Mouse (Mus musculus): ENCODE measurements at regions not wholly inside any gene's neighbourhood (a gene's known extent, or its start where the extent isn't known, plus 50 kb on each side); places are given as distances from the start of the nearest gene placed in this dataset.
"Not testable (repeated sequence)": the region's sequence is repeated elsewhere in the genome, so short reads cannot be mapped to it uniquely, and the experiment has no call there.

GRCm38 (mm10) chr6:22789731-22790130 lies 85.6 kb upstream of the Ptprz1 start:
- not testable (repeated sequence) for H3K27me3 ChIP-seq (ENCODE audit: insufficient read depth, low read length); DNase-seq; H3K9ac ChIP-seq (replicated peaks)

GRCm38 (mm10) chr6:22791801-22792200 lies 83.5 kb upstream of the Ptprz1 start:
- ATAC-seq = no peak
- Histone ChIP-seq H3K4me3 (ENCODE audit: low read depth, low read length) (no peak overlapping the region), H3K36me3 (replicated peaks; ENCODE audit: insufficient read depth, low read length) (no peaks in the 10 kb centered on the region), H3K27ac (ENCODE audit: low read depth) (no peak overlapping the region), H3K27me3 (ENCODE audit: insufficient read depth, low read length) (no peaks in the 10 kb centered on the region), H3K9me3 (ENCODE audit: low read length) (no peaks in the 10 kb centered on the region), H3K4me2 (ENCODE audit: low read depth, low read length) (no peak overlapping the region), H3K4me1 (ENCODE audit: insufficient read depth) (no peaks in the 10 kb centered on the region), H3K9ac (replicated peaks) (no peak overlapping the region)
- 80% methylated on average over 4 of the region's 4 CpGs for WGBS (ENCODE audit: insufficient replicate concordance)
- TF ChIP-seq EP300 (IDR thresholded peaks at IDR 0.05; ENCODE audit: low read depth) = no peak
- TF ChIP-seq CTCF (IDR thresholded peaks at IDR 0.05; ENCODE audit: low read depth) = no peak
- DNase-seq = no peak

More at GRCm38 (mm10) chr6:22789731-22790130, 85.6 kb upstream of the Ptprz1 start:
- not testable (repeated sequence) for ATAC-seq; H3K36me3 ChIP-seq (replicated peaks; ENCODE audit: insufficient read depth, low read length); H3K9me3 ChIP-seq (ENCODE audit: low read length); H3K27ac ChIP-seq (ENCODE audit: low read depth); H3K4me1 ChIP-seq (ENCODE audit: insufficient read depth); H3K4me3 ChIP-seq (ENCODE audit: low read depth, low read length); H3K4me2 ChIP-seq (ENCODE audit: low read depth, low read length)
- WGBS (ENCODE audit: insufficient replicate concordance) = 46% methylated on average over 4 of the region's 4 CpGs

- TF ChIP-seq CTCF (IDR thresholded peaks at IDR 0.05; ENCODE audit: low read depth) = no peak
- no peak for TF ChIP-seq EP300 (IDR thresholded peaks at IDR 0.05; ENCODE audit: low read depth)
- H3K9ac ChIP-seq (replicated peaks) = no peak overlapping the region
- WGBS (ENCODE audit: insufficient replicate concordance) = 38% methylated on average over 3 of the region's 3 CpGs
- no peak overlapping the region for H3K4me2 ChIP-seq (ENCODE audit: low read depth, low read length)
- no peak overlapping the region for H3K4me3 ChIP-seq (ENCODE audit: low read depth, low read length)
- no peak overlapping the region for H3K27ac ChIP-seq (ENCODE audit: low read depth)
- H3K36me3 ChIP-seq (replicated peaks; ENCODE audit: insufficient read depth, low read length) = no peaks in the 10 kb centered on the region
- DNase-seq (no peak), ATAC-seq (no peak)
- H3K27me3 ChIP-seq (ENCODE audit: insufficient read depth, low read length) = no peaks in the 10 kb centered on the region
- H3K4me1 ChIP-seq (ENCODE audit: insufficient read depth) = no peaks in the 10 kb centered on the region
- H3K9me3 ChIP-seq (ENCODE audit: low read length) = no peaks in the 10 kb centered on the region
Measured at GRCm38 (mm10) chr6:22792601-22793000, 82.7 kb upstream of the Ptprz1 start.

GRCm38 (mm10) chr6:22794071-22794721 lies 81.1 kb upstream of the Ptprz1 start:
- no peaks in the 10 kb centered on the region for H3K36me3 ChIP-seq (replicated peaks; ENCODE audit: insufficient read depth, low read length)
- no peak overlapping the region for H3K4me3 ChIP-seq (ENCODE audit: low read depth, low read length)
- no peak overlapping the region for H3K9ac ChIP-seq (replicated peaks)
- H3K4me2 ChIP-seq (ENCODE audit: low read depth, low read length) = no peak overlapping the region
- WGBS (ENCODE audit: insufficient replicate concordance) = 69% methylated on average over 12 of the region's 12 CpGs
- DNase-seq (no peak), ATAC-seq (no peak)
- TF ChIP-seq EP300 (IDR thresholded peaks at IDR 0.05; ENCODE audit: low read depth) = no peak
- TF ChIP-seq CTCF (IDR thresholded peaks at IDR 0.05; ENCODE audit: low read depth) = no peak
- H3K27ac ChIP-seq (ENCODE audit: low read depth) = no peak overlapping the region
- H3K4me1 ChIP-seq (ENCODE audit: insufficient read depth) = no peaks in the 10 kb centered on the region
- no peaks in the 10 kb centered on the region for H3K9me3 ChIP-seq (ENCODE audit: low read length)
- no peaks in the 10 kb centered on the region for H3K27me3 ChIP-seq (ENCODE audit: insufficient read depth, low read length)

- Histone ChIP-seq H3K4me2 (ENCODE audit: low read depth, low read length) (no peak overlapping the region), H3K27ac (ENCODE audit: low read depth) (no peak overlapping the region), H3K4me1 (ENCODE audit: insufficient read depth) (no peaks in the 10 kb centered on the region), H3K9me3 (ENCODE audit: low read length) (no peaks in the 10 kb centered on the region), H3K4me3 (ENCODE audit: low read depth, low read length) (no peak overlapping the region), H3K9ac (replicated peaks) (no peak overlapping the region), H3K27me3 (ENCODE audit: insufficient read depth, low read length) (no peaks in the 10 kb centered on the region), H3K36me3 (replicated peaks; ENCODE audit: insufficient read depth, low read length) (no peaks in the 10 kb centered on the region)
- ATAC-seq (no peak), DNase-seq (no peak)
- TF ChIP-seq CTCF (IDR thresholded peaks at IDR 0.05; ENCODE audit: low read depth) (no peak), EP300 (IDR thresholded peaks at IDR 0.05; ENCODE audit: low read depth) (no peak)
- WGBS (ENCODE audit: insufficient replicate concordance) = 76% methylated on average over 3 of the region's 3 CpGs
Measured at GRCm38 (mm10) chr6:22794755-22795154, 80.5 kb upstream of the Ptprz1 start.

- H3K4me2 ChIP-seq (ENCODE audit: low read depth, low read length) = no peak overlapping the region
- H3K9ac ChIP-seq (replicated peaks) = no peak overlapping the region
- no peaks in the 10 kb centered on the region for H3K27me3 ChIP-seq (ENCODE audit: insufficient read depth, low read length)
- no peaks in the 10 kb centered on the region for H3K36me3 ChIP-seq (replicated peaks; ENCODE audit: insufficient read depth, low read length)
- TF ChIP-seq CTCF (IDR thresholded peaks at IDR 0.05; ENCODE audit: low read depth) (no peak), EP300 (IDR thresholded peaks at IDR 0.05; ENCODE audit: low read depth) (no peak)
- no peaks in the 10 kb centered on the region for H3K9me3 ChIP-seq (ENCODE audit: low read length)
- H3K4me1 ChIP-seq (ENCODE audit: insufficient read depth) = no peaks in the 10 kb centered on the region
- WGBS (ENCODE audit: insufficient replicate concordance) = 37% methylated on average over 6 of the region's 6 CpGs
- no peak overlapping the region for H3K27ac ChIP-seq (ENCODE audit: low read depth)
- no peak for DNase-seq
- no peak for ATAC-seq
- H3K4me3 ChIP-seq (ENCODE audit: low read depth, low read length) = no peak overlapping the region
Measured at GRCm38 (mm10) chr6:22795291-22795860, 79.9 kb upstream of the Ptprz1 start.

Measured in liver, postnatal 0 days (tissue).